Mouse (Mus musculus): ENCODE results near the gene Dock6. TPM values are rescaled to one million over a fixed set of nuclear protein-coding genes. Genes with fewer than 3 reads are reported as not detected.

Gene Dock6
- polyA plus RNA-seq, 1 experiment = 41.5 TPM

- Histone ChIP-seq H3K4me3 (ENCODE audit: control insufficient read depth, low read depth, low read length) (no peak overlapping the region), H3K27ac (ENCODE audit: control insufficient read depth, insufficient read depth, low read depth, low read length) (no peak overlapping the region), H3K27me3 (ENCODE audit: control insufficient read depth, insufficient read depth, low read length) (no peaks in the 10 kb centered on the region), H3K4me1 (ENCODE audit: control insufficient read depth, insufficient read depth, low read length) (peaks cover 13% of the 10 kb centered on the region), H3K36me3 (ENCODE audit: control insufficient read depth, insufficient read depth, low read length) (no peaks in the 10 kb centered on the region)
- TF ChIP-seq POLR2A (IDR thresholded peaks at IDR 0.05; ENCODE audit: control insufficient read depth, low read depth, low read length) (no peak), CTCF (IDR thresholded peaks at IDR 0.05; ENCODE audit: control insufficient read depth, insufficient read depth, insufficient replicate concordance, low read depth, low read length) (no peak)
Measured at GRCm38 (mm10) chr9:21764084-21764999, 88.1 kb downstream of the Dock6 start.

GRCm38 (mm10) chr9:21762135-21762534 is 90.3 kb downstream of the Dock6 start:
- Histone ChIP-seq H3K27ac (ENCODE audit: control insufficient read depth, insufficient read depth, low read depth, low read length) (no peak overlapping the region), H3K27me3 (ENCODE audit: control insufficient read depth, insufficient read depth, low read length) (no peaks in the 10 kb centered on the region), H3K4me1 (ENCODE audit: control insufficient read depth, insufficient read depth, low read length) (peaks cover 11% of the 10 kb centered on the region), H3K4me3 (ENCODE audit: control insufficient read depth, low read depth, low read length) (no peak overlapping the region), H3K36me3 (ENCODE audit: control insufficient read depth, insufficient read depth, low read length) (no peaks in the 10 kb centered on the region)
- TF ChIP-seq CTCF (IDR thresholded peaks at IDR 0.05; ENCODE audit: control insufficient read depth, insufficient read depth, insufficient replicate concordance, low read depth, low read length) = no peak
- no peak for TF ChIP-seq POLR2A (IDR thresholded peaks at IDR 0.05; ENCODE audit: control insufficient read depth, low read depth, low read length)

GRCm38 (mm10) chr9:21760155-21761088 is 92.0 kb downstream of the Dock6 start, which contains the start of gene Spc24:
Spc24 (minus strand) TSS chr9:21760303.
- Histone ChIP-seq H3K4me1 (ENCODE audit: control insufficient read depth, insufficient read depth, low read length) (peaks cover 6% of the 10 kb centered on the region), H3K4me3 (ENCODE audit: control insufficient read depth, low read depth, low read length) (peak within 1 kb of the TSS; percentile 98), H3K36me3 (ENCODE audit: control insufficient read depth, insufficient read depth, low read length) (no peaks in the 10 kb centered on the region), H3K27ac (ENCODE audit: control insufficient read depth, insufficient read depth, low read depth, low read length) (peak within 1 kb of the TSS; percentile 89), H3K27me3 (ENCODE audit: control insufficient read depth, insufficient read depth, low read length) (no peaks in the 10 kb centered on the region)
- TF ChIP-seq CTCF (IDR thresholded peaks at IDR 0.05; ENCODE audit: control insufficient read depth, insufficient read depth, insufficient replicate concordance, low read depth, low read length) (no peak), POLR2A (IDR thresholded peaks at IDR 0.05; ENCODE audit: control insufficient read depth, low read depth, low read length) (peak; percentile 69)

GRCm38 (mm10) chr9:21759718-21760117 is 92.7 kb downstream of the Dock6 start:
- H3K27me3 ChIP-seq (ENCODE audit: control insufficient read depth, insufficient read depth, low read length) = no peaks in the 10 kb centered on the region
- peaks cover 6% of the 10 kb centered on the region for H3K4me1 ChIP-seq (ENCODE audit: control insufficient read depth, insufficient read depth, low read length)
- peak overlapping the region; percentile 89 for H3K27ac ChIP-seq (ENCODE audit: control insufficient read depth, insufficient read depth, low read depth, low read length)
- H3K36me3 ChIP-seq (ENCODE audit: control insufficient read depth, insufficient read depth, low read length) = no peaks in the 10 kb centered on the region
- peak overlapping the region; percentile 98 for H3K4me3 ChIP-seq (ENCODE audit: control insufficient read depth, low read depth, low read length)
- TF ChIP-seq CTCF (IDR thresholded peaks at IDR 0.05; ENCODE audit: control insufficient read depth, insufficient read depth, insufficient replicate concordance, low read depth, low read length) (no peak), POLR2A (IDR thresholded peaks at IDR 0.05; ENCODE audit: control insufficient read depth, low read depth, low read length) (no peak)

- Histone ChIP-seq H3K27me3 (ENCODE audit: control insufficient read depth, insufficient read depth, low read length) (no peaks in the 10 kb centered on the region), H3K27ac (ENCODE audit: control insufficient read depth, insufficient read depth, low read depth, low read length) (no peak overlapping the region), H3K4me3 (ENCODE audit: control insufficient read depth, low read depth, low read length) (no peak overlapping the region), H3K4me1 (ENCODE audit: control insufficient read depth, insufficient read depth, low read length) (peaks cover 6% of the 10 kb centered on the region), H3K36me3 (ENCODE audit: control insufficient read depth, insufficient read depth, low read length) (no peaks in the 10 kb centered on the region)
- TF ChIP-seq POLR2A (IDR thresholded peaks at IDR 0.05; ENCODE audit: control insufficient read depth, low read depth, low read length) (no peak), CTCF (IDR thresholded peaks at IDR 0.05; ENCODE audit: control insufficient read depth, insufficient read depth, insufficient replicate concordance, low read depth, low read length) (no peak)
Measured at GRCm38 (mm10) chr9:21758576-21759529, 93.6 kb downstream of the Dock6 start.

- Histone ChIP-seq H3K4me1 (ENCODE audit: control insufficient read depth, insufficient read depth, low read length) (peaks cover 7% of the 10 kb centered on the region), H3K27me3 (ENCODE audit: control insufficient read depth, insufficient read depth, low read length) (no peaks in the 10 kb centered on the region), H3K27ac (ENCODE audit: control insufficient read depth, insufficient read depth, low read depth, low read length) (no peak overlapping the region), H3K4me3 (ENCODE audit: control insufficient read depth, low read depth, low read length) (no peak overlapping the region), H3K36me3 (ENCODE audit: control insufficient read depth, insufficient read depth, low read length) (no peaks in the 10 kb centered on the region)
- TF ChIP-seq POLR2A (IDR thresholded peaks at IDR 0.05; ENCODE audit: control insufficient read depth, low read depth, low read length) (no peak), CTCF (IDR thresholded peaks at IDR 0.05; ENCODE audit: control insufficient read depth, insufficient read depth, insufficient replicate concordance, low read depth, low read length) (no peak)
Measured at GRCm38 (mm10) chr9:21754516-21755321, 97.7 kb downstream of the Dock6 start.
